Comparison of ENCODE assay signal across 21 mouse cellular contexts in the genomic region with DNA sequence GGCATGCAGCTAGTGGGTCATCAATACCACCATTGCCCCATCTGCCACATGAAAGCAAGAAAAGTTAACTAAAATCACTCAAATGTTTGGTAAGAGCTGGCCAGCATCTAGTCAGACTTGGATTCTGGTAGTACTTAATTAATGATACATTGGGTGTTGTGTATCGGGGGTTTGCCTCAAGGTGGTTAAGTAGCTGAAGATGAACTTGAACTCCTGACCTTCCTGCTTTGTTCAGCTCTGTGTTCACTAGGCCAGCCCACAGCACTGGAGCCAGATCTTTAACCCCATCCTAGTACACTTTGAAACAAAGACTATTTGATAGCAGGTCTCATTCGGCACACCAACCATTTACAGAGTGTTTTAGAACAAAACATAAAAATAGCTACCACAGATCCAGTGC.
DNase-seq lines count a peak whose midpoint lies in the region; ATAC-seq and TF ChIP-seq lines count a peak whose summit lies in the region.
"Had no signal": no experiment of that assay in that cellular context is flagged by ENCODE, and none has a peak within 500 bp of the region (broad histone marks: within the 10 kb centered on the region; RNA-seq: fewer than 3 reads in every experiment).

No protein-coding gene starts in this region.

- no peak overlapping the region for H3K9ac ChIP-seq in midbrain, embryonic 13.5 days (replicated peaks)
- H3K9ac ChIP-seq in midbrain, embryonic 15.5 days: no peak overlapping the region
- H3K9ac ChIP-seq: kidney, embryonic 15.5 days had no signal

- 85% methylated on average over 2 of the region's 2 CpGs for WGBS in heart, embryonic 10.5 days
- 74% methylated on average over 2 of the region's 2 CpGs for WGBS in midbrain, embryonic 13.5 days
- WGBS in midbrain, embryonic 15.5 days: 68% methylated on average over 2 of the region's 2 CpGs

- 0 out of 2 replicates have a peak overlapping the region, but pooled peaks have one; percentile 29 for H3K27ac ChIP-seq in heart, embryonic 10.5 days
- H3K27ac ChIP-seq in midbrain, embryonic 13.5 days: 0 out of 2 replicates have a peak overlapping the region, but pooled peaks have one; percentile 84
- H3K27ac ChIP-seq in midbrain, embryonic 15.5 days: no peak overlapping the region
- no peak overlapping the region for H3K27ac ChIP-seq in left cerebral cortex, adult 2 months

- H3K4me1 ChIP-seq in heart, embryonic 10.5 days: peaks cover 15% of the 10 kb centered on the region; the same call in 1 of the 2 replicates
- H3K4me1 ChIP-seq in midbrain, embryonic 13.5 days (replicated peaks): peaks cover 40% of the 10 kb centered on the region
- H3K4me1 ChIP-seq in midbrain, embryonic 15.5 days: peaks cover 24% of the 10 kb centered on the region

- no peaks in the 10 kb centered on the region for H3K9me3 ChIP-seq in heart, embryonic 10.5 days
- H3K9me3 ChIP-seq in midbrain, embryonic 13.5 days: no peaks in the 10 kb centered on the region
- no peaks in the 10 kb centered on the region for H3K9me3 ChIP-seq in midbrain, embryonic 15.5 days
- H3K9me3 ChIP-seq: heart, embryonic 13.5 days; hindbrain, embryonic 13.5 days; kidney, embryonic 15.5 days had no signal

- ATAC-seq in midbrain, embryonic 13.5 days: no peak
- no peak for ATAC-seq in midbrain, embryonic 15.5 days (replicated peaks)
- ATAC-seq: activated CD4-positive, CD25-positive, alpha-beta regulatory T cell, adult 4 months had no signal

- no peak for TF ChIP-seq CTCF in left cerebral cortex, adult 2 months (IDR thresholded peaks at IDR 0.05)

- intact Hi-C loops in left cerebral cortex, adult 2 months (cut with DNase I): no loop called here

- H3K27me3 ChIP-seq in heart, embryonic 10.5 days (ENCODE audit: insufficient read depth, poor library complexity, severe bottlenecking): no peaks in the 10 kb centered on the region
- H3K27me3 ChIP-seq in midbrain, embryonic 13.5 days: no peaks in the 10 kb centered on the region
- no peaks in the 10 kb centered on the region for H3K27me3 ChIP-seq in midbrain, embryonic 15.5 days (replicated peaks)
- H3K27me3 ChIP-seq: heart, embryonic 13.5 days; hindbrain, embryonic 13.5 days; kidney, embryonic 15.5 days; Patski had no signal

- H3K36me3 ChIP-seq in heart, embryonic 10.5 days: no peaks in the 10 kb centered on the region
- H3K36me3 ChIP-seq in midbrain, embryonic 13.5 days: no peaks in the 10 kb centered on the region
- no peaks in the 10 kb centered on the region for H3K36me3 ChIP-seq in midbrain, embryonic 15.5 days (replicated peaks)
- H3K36me3 ChIP-seq: heart, embryonic 13.5 days; hindbrain, embryonic 13.5 days; kidney, embryonic 15.5 days had no signal

- H3K4me3 ChIP-seq in heart, embryonic 10.5 days: no peak overlapping the region
- no peak overlapping the region for H3K4me3 ChIP-seq in midbrain, embryonic 13.5 days (replicated peaks)
- no peak overlapping the region for H3K4me3 ChIP-seq in midbrain, embryonic 15.5 days
- H3K4me3 ChIP-seq in left cerebral cortex, adult 2 months: no peak overlapping the region

- DNase-seq in heart, embryonic 10.5 days (ENCODE audit: low spot score): no peak
- no peak for DNase-seq in heart, adult 18-20 months
- peak; percentile 57 for DNase-seq in ZHBTc4 (ENCODE audit: low read depth, low spot score)
- no peak for DNase-seq in kidney, postnatal 4 days
- DNase-seq in left cerebral cortex, adult 2 months (ENCODE audit: extremely low spot score in 1 of 2, low spot score in 2 of 2): no peak
- DNase-seq: adrenal gland, postnatal 10 days; gastrocnemius, postnatal 14 days; heart, adult 11 months; kidney, adult 11 months; kidney, postnatal 36 days; left cerebral cortex, postnatal 4 days; right cerebral cortex, postnatal 14 days; thymus, adult 2 months; thymus, postnatal 4 days had no signal

- H3K4me2 ChIP-seq in midbrain, embryonic 13.5 days (replicated peaks): no peak overlapping the region
- no peak overlapping the region for H3K4me2 ChIP-seq in midbrain, embryonic 15.5 days

Comparison
In these comparisons a context has a peak if more than half of its experiments do, and no peak if none do; other contexts are left out.
1. H3K27ac ChIP-seq: peak in heart, embryonic 10.5 days (single experiment) and midbrain, embryonic 13.5 days (single experiment); none in midbrain, embryonic 15.5 days (single experiment) and left cerebral cortex, adult 2 months (single experiment).